Mouse (Mus musculus): ENCODE data around the gene Adamts20. TPM values are rescaled to one million over a fixed set of nuclear protein-coding genes. Genes with fewer than 3 reads are reported as not detected.
"Not testable (repeated sequence)": the region's sequence is repeated elsewhere in the genome, so short reads cannot be mapped to it uniquely, and the experiment has no call there.

The Adamts20 gene
- total RNA-seq (2021), result 10 to 100 TPM; 11.9 to 13.6 TPM

- DNase-seq (ENCODE audit: extremely low spot score in 1 of 2, low spot score in 1 of 2), result no peak
Observed at GRCm38 (mm10) chr15:94465318-94465717, at the start of gene Adamts20. Gene Adamts20 (minus strand): TSS chr15:94465418.

GRCm38 (mm10) chr15:94503451-94504215 is 38.4 kb upstream of the Adamts20 start:
- no peak for DNase-seq (ENCODE audit: extremely low spot score in 1 of 2, low spot score in 1 of 2)

- DNase-seq (ENCODE audit: extremely low spot score in 1 of 2, low spot score in 1 of 2), result no peak
Observed at GRCm38 (mm10) chr15:94499260-94499659, 34.0 kb upstream of the Adamts20 start.

GRCm38 (mm10) chr15:94495936-94496335 is 30.7 kb upstream of the Adamts20 start:
- peak in 1 of 2 experiments; percentile 14 for DNase-seq (ENCODE audit: extremely low spot score in 1 of 2, low spot score in 1 of 2)

- DNase-seq (ENCODE audit: extremely low spot score in 1 of 2, low spot score in 1 of 2), result no peak
Observed at GRCm38 (mm10) chr15:94494445-94494844, 29.2 kb upstream of the Adamts20 start.

GRCm38 (mm10) chr15:94489433-94489832 is 24.2 kb upstream of the Adamts20 start:
- no peak for DNase-seq (ENCODE audit: extremely low spot score in 1 of 2, low spot score in 1 of 2)

- not testable (repeated sequence) for DNase-seq (ENCODE audit: extremely low spot score in 1 of 2, low spot score in 1 of 2)
Observed at GRCm38 (mm10) chr15:94488028-94488427, 22.8 kb upstream of the Adamts20 start.

GRCm38 (mm10) chr15:94482555-94482954 is 17.3 kb upstream of the Adamts20 start:
- DNase-seq (ENCODE audit: extremely low spot score in 1 of 2, low spot score in 1 of 2), result no peak

GRCm38 (mm10) chr15:94480792-94481191 is 15.6 kb upstream of the Adamts20 start:
- no peak for DNase-seq (ENCODE audit: extremely low spot score in 1 of 2, low spot score in 1 of 2)

- no peak for DNase-seq (ENCODE audit: extremely low spot score in 1 of 2, low spot score in 1 of 2)
Observed at GRCm38 (mm10) chr15:94480248-94480647, 15.0 kb upstream of the Adamts20 start.

GRCm38 (mm10) chr15:94479513-94480136 is 14.4 kb upstream of the Adamts20 start:
- DNase-seq (ENCODE audit: extremely low spot score in 1 of 2, low spot score in 1 of 2), result no peak

- no peak for DNase-seq (ENCODE audit: extremely low spot score in 1 of 2, low spot score in 1 of 2)
Observed at GRCm38 (mm10) chr15:94478706-94479105, 13.5 kb upstream of the Adamts20 start.

GRCm38 (mm10) chr15:94477287-94477686 is 12.1 kb upstream of the Adamts20 start:
- DNase-seq (ENCODE audit: extremely low spot score in 1 of 2, low spot score in 1 of 2), result no peak

- DNase-seq (ENCODE audit: extremely low spot score in 1 of 2, low spot score in 1 of 2), result no peak
Observed at GRCm38 (mm10) chr15:94475975-94476374, 10.8 kb upstream of the Adamts20 start.

GRCm38 (mm10) chr15:94470361-94470760 is 5.1 kb upstream of the Adamts20 start:
- DNase-seq (ENCODE audit: extremely low spot score in 1 of 2, low spot score in 1 of 2), result no peak

- no peak for DNase-seq (ENCODE audit: extremely low spot score in 1 of 2, low spot score in 1 of 2)
Observed at GRCm38 (mm10) chr15:94464881-94465280, 337 bp downstream of the Adamts20 start.

GRCm38 (mm10) chr15:94463251-94463650 is 2.0 kb downstream of the Adamts20 start:
- no peak for DNase-seq (ENCODE audit: extremely low spot score in 1 of 2, low spot score in 1 of 2)

- no peak for DNase-seq (ENCODE audit: extremely low spot score in 1 of 2, low spot score in 1 of 2)
Observed at GRCm38 (mm10) chr15:94462206-94462605, 3.0 kb downstream of the Adamts20 start.

GRCm38 (mm10) chr15:94461166-94461565 is 4.1 kb downstream of the Adamts20 start:
- DNase-seq (ENCODE audit: extremely low spot score in 1 of 2, low spot score in 1 of 2), result no peak

GRCm38 (mm10) chr15:94457636-94458390 is 7.4 kb downstream of the Adamts20 start:
- DNase-seq (ENCODE audit: extremely low spot score in 1 of 2, low spot score in 1 of 2), result no peak

GRCm38 (mm10) chr15:94452848-94453247 is 12.4 kb downstream of the Adamts20 start:
- DNase-seq (ENCODE audit: extremely low spot score in 1 of 2, low spot score in 1 of 2), result no peak

Data from layer of hippocampus, postnatal 25 days (tissue).